Mouse (Mus musculus) hindbrain, embryonic 13.5 days (tissue): ENCODE measurements around the gene Nrde2. TPM values are rescaled to one million over a fixed set of nuclear protein-coding genes. Genes with fewer than 3 reads are reported as not detected.

Experiments
- polyA plus RNA-seq: library from polyadenylated mRNA; unstranded; fragments of >200 nt; fragmentation: Nextera tagmentation; extraction: Ambion mirVana; gene quantifications from 2 replicates; pipeline ENCODE4 v1.2.1, GENCODE M21; 2015

Gene Nrde2
- polyA plus RNA-seq, 1 experiment from 2014 or later, result 14.9 TPM

Other genes starting within 250 kb of the Nrde2 start
- 0.47 and 0.60 TPM in 2 replicates for gene Kcnk13, start 195.2 kb downstream of the Nrde2 start, polyA plus RNA-seq
- 282 and 285 TPM in 2 replicates for gene Psmc1, start 49.5 kb downstream of the Nrde2 start, polyA plus RNA-seq
- gene Calm1, start 39.8 kb upstream of the Nrde2 start, polyA plus RNA-seq, result 2,269 and 2,272 TPM in 2 replicates